Mouse (Mus musculus) C2C12 (cell line): ENCODE data around the gene Gcn1l1.

ENCODE experiments used
- CEBPB ChIP-seq: IDR thresholded peaks from one replicate; pipeline ENCODE4 v1.6.1; 2011; ENCODE audit warnings: low read depth, mild to moderate bottlenecking, control low read depth, moderate library complexity
- CTCF ChIP-seq: IDR thresholded peaks from one replicate; pipeline ENCODE4 v1.5.1; 2011; ENCODE audit not compliant: control insufficient read depth, insufficient read depth, insufficient read length
- FOSL1 ChIP-seq: IDR thresholded peaks from one replicate; pipeline ENCODE4 v1.8.0; 2011; ENCODE audit warnings: mild to moderate bottlenecking, low read length; ENCODE audit not compliant: poor library complexity, insufficient read depth, severe bottlenecking
- MAX ChIP-seq: IDR thresholded peaks from one replicate; pipeline ENCODE4 v1.6.1; 2011; ENCODE audit warnings: mild to moderate bottlenecking, control low read depth
- MYOG ChIP-seq: IDR thresholded peaks from one replicate; pipeline ENCODE4 v1.6.1; 2011; ENCODE audit not compliant: control insufficient read depth, insufficient read length; ENCODE audit errors: extremely low read depth

GRCm38 (mm10) chr5:115547014-115547413, 18.0 kb upstream of the Gcn1l1 start:
- no peak for TF ChIP-seq CTCF
- TF ChIP-seq FOSL1 = no peak
- no peak for TF ChIP-seq MYOG
- no peak for TF ChIP-seq CEBPB
- no peak for TF ChIP-seq MAX
